Mouse (Mus musculus) erythroblast, adult 5-6 weeks (primary cell): Measurements from ENCODE around the gene Olfr1008. TPM values are rescaled to one million over a fixed set of nuclear protein-coding genes. Genes with fewer than 3 reads are reported as not detected.
"Not testable (repeated sequence)": the region's sequence is repeated elsewhere in the genome, so short reads cannot be mapped to it uniquely, and the experiment has no call there.

ENCODE experiments used
- ATAC-seq: replicated peaks from 2 replicates; pipeline ENCODE4 v1.8.0; 2016; ENCODE audit warnings: moderate number of reproducible peaks, mild to moderate bottlenecking, moderate TSS enrichment, inconsistent platforms; ENCODE audit not compliant: poor library complexity, low FRiP score, severe bottlenecking
- total RNA-seq, 2 experiments: library from RNA; stranded (forward) in 1 of 2; stranded (reverse) in 1 of 2; fragments of 150-400 nt in 1 of 2; fragments of 200-764, 138-1000 nt in 1 of 2; gene quantifications; 2 replicates each; pipeline versions ENCODE4 v1.2.3 to v1.2.4; 2015 to 2017; ENCODE audit warnings: low replicate concordance in 2 of 2

Gene Olfr1008
- total RNA-seq (2015; ENCODE audit: low replicate concordance) (not detected in 2 replicates), total RNA-seq (2017; ENCODE audit: low replicate concordance) (not detected in 2 replicates)

DNA sequence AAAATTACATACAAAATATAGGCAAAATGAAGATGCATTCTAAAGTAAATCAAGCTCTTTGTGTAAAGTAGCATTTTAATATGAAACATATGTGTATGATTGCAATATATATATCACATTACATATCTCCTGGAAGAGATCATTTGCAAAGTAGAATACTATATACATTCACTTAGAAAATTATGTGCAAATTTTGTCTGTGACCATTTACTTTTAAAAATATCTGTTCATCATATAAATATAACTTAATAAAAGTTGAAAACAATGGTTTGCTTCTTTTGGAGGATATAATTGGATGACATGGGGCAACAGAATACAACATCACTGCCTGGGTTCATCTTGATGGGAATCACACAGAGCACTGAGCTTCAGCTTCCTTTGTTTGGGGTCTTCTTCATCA lies at the start of gene Olfr1008:
Olfr1008 (plus strand) TSS at position 301 of the 400 bp plus-strand sequence.
- ATAC-seq = no peak

DNA sequence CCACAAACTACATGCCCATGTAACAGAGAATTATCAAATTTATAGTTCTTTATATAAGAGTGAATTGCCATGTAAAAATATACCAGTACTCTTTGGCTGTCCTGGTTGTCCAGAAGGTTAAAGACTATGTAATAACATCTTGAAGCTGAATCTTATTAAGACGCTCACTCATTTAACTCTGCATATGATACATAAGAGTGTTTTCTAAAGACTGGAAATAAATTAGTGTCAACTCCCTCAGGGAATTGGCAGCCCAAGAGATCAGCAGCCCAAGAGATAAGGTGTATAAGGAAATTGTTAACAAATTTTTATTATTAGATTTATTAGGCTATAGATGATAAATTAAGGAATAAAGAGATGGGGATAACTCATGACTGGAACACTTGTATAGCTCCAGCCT lies 38.6 kb upstream of the Olfr1008 start, which contains the start of gene Olfr1002:
Olfr1002 (minus strand) TSS at position 101 of the 400 bp plus-strand sequence.
- no peak for ATAC-seq

DNA sequence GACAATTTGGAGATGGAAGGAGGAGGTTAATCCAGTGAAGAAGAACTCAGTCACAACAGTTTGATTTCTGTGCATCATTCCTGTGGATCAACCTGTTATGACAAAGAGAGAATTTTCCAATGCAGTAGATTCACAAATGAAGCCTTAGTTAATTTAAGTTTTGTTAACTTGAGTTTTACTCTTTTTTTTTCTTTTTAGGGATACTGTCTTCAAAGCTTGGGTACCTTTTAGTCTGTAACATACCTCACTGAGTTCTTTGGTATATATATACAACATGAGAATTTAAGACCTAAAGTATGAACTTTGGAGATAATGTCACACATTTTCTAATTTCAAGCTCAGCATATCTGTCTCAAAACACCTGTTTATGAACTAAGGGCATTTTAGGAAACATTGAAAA lies 24.9 kb upstream of the Olfr1008 start, which contains the start of gene Olfr154:
Olfr154 (minus strand) TSS at position 101 of the 400 bp plus-strand sequence.
- ATAC-seq = not testable (repeated sequence)

DNA sequence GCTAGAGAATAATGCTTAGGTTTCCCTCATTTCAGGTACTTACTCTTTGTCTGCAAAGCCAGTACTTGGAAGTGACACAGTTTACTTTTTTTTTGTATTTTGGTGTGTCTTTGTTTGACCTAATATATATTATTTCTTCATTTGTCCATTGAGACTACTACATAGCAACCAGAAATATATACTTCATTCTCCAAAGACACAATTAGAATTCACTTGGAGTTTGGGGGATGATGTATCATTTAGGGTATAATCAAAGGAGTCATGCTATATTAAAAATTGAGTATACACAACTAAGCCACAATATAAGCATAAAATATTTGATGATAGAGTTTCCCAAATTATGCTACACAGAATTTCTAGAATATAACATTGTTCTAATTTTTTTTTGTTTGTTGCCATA lies 10.6 kb upstream of the Olfr1008 start, which contains the start of gene Olfr1006:
Olfr1006 (minus strand) TSS at position 101 of the 400 bp plus-strand sequence.
- no peak for ATAC-seq

DNA sequence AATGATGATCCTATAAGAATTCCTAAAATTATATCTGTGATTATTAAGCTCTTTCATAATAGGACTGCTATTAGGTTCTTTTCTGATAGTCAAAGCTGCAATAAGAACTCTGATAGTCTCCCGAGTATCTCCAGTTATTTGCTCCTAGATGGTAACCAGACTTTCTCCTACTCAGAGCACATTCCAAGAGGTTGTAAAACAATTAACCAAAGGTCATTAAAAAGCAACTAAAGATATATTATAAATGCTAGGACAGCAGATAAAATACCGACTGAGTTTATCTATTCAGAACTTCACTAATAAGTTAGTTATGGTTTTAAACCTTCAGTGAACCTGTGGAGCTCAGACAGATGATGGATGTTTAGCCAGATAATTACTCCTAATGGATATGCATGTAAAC lies 21.4 kb downstream of the Olfr1008 start:
- ATAC-seq = not testable (repeated sequence)

DNA sequence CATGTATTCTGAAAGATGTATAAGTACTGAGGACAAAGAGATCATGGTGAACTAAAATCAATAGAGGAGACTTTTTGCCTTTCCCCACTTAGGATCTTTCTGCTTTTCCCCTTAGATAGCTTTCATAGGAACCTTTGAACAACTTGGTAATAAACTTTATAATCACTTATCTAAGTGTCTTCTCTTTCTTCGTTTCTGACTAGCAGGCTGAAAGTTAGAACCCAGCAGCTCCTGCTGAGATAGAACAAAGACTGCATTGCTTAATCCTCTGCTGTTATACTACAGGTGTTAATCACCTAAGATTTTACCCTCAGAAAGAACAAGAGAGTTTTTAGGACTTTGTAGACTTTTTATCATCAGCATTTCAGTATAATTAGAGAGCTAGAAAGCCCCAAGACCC lies 21.9 kb downstream of the Olfr1008 start:
- ATAC-seq = no peak

DNA sequence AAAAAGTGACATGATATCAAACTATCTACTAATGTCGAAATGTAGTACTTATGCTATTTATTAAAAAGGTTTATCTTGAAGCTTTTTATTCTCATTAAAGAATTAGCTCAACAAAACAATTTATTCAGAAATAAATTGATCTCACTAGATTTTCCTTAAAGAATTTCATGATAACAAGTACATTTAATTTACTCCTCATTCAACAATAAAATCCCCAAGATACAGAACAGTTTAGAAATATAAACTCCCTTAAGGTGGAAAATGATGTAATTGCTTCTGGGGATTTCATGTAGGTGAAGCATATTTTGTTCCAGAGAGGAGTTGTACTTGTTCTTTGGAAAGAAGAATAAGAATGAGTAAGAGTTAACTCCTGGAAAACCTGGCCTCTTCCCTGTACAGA lies 25.9 kb downstream of the Olfr1008 start, which contains the start of gene Olfr1009:
Olfr1009 (plus strand) TSS at position 301 of the 400 bp plus-strand sequence.
- no peak for ATAC-seq

DNA sequence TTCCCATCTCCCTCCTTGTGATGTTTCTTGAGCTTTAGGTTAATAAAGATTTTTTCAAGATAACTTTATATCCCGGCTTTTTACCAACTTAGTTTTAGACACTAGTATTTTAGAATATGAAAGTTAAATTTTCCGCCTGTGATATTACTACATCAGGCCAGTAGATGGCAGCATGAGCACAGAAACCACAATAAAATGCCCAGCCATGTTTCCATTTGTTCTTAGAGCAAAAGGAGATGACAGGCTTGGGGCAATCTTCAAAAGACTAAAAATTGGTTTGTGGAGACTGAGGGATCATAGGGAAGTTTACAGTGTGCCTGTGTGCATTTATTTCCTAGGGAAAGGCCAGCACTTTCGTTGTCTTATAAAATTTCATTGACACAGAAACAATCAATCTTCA lies 36.6 kb downstream of the Olfr1008 start:
- no peak for ATAC-seq

Other genes starting within 250 kb of the Olfr1008 start
- not detected in 2 replicates for gene Olfr995, start 245.8 kb upstream of the Olfr1008 start, total RNA-seq (2015; ENCODE audit: low replicate concordance)
- gene Olfr995, start 245.8 kb upstream of the Olfr1008 start, total RNA-seq (2017; ENCODE audit: low replicate concordance) = 2.5 TPM in 1 of 2 replicates, not detected in the other
- not detected in 2 replicates for gene 4833423E24Rik, start 170.4 kb upstream of the Olfr1008 start, total RNA-seq (2015; ENCODE audit: low replicate concordance)
- not detected in 2 replicates for gene 4833423E24Rik, start 170.4 kb upstream of the Olfr1008 start, total RNA-seq (2017; ENCODE audit: low replicate concordance)
- gene Olfr996, start 110.2 kb upstream of the Olfr1008 start, total RNA-seq (2015; ENCODE audit: low replicate concordance) = not detected in 2 replicates
- gene Olfr996, start 110.2 kb upstream of the Olfr1008 start, total RNA-seq (2017; ENCODE audit: low replicate concordance) = not detected in 2 replicates
- gene Olfr998, start 100.5 kb upstream of the Olfr1008 start, total RNA-seq (2015; ENCODE audit: low replicate concordance) = not detected in 2 replicates
- gene Olfr998, start 100.5 kb upstream of the Olfr1008 start, total RNA-seq (2017; ENCODE audit: low replicate concordance) = not detected in 2 replicates
- not detected in 2 replicates for gene Olfr1000, start 77.5 kb upstream of the Olfr1008 start, total RNA-seq (2015; ENCODE audit: low replicate concordance)
- gene Olfr1000, start 77.5 kb upstream of the Olfr1008 start, total RNA-seq (2017; ENCODE audit: low replicate concordance) = not detected in 2 replicates
- not detected in 2 replicates for gene Olfr1002, start 38.7 kb upstream of the Olfr1008 start, total RNA-seq (2015; ENCODE audit: low replicate concordance)
- gene Olfr1002, start 38.7 kb upstream of the Olfr1008 start, total RNA-seq (2017; ENCODE audit: low replicate concordance) = not detected in 2 replicates
- not detected in 2 replicates for gene Olfr154, start 25.0 kb upstream of the Olfr1008 start, total RNA-seq (2015; ENCODE audit: low replicate concordance)
- gene Olfr154, start 25.0 kb upstream of the Olfr1008 start, total RNA-seq (2017; ENCODE audit: low replicate concordance) = not detected in 2 replicates
- not detected in 2 replicates for gene Olfr1006, start 10.7 kb upstream of the Olfr1008 start, total RNA-seq (2015; ENCODE audit: low replicate concordance)
- gene Olfr1006, start 10.7 kb upstream of the Olfr1008 start, total RNA-seq (2017; ENCODE audit: low replicate concordance) = not detected in 2 replicates
- gene Olfr1009, start 26.0 kb downstream of the Olfr1008 start, total RNA-seq (2015; ENCODE audit: low replicate concordance) = not detected in 2 replicates
- not detected in 2 replicates for gene Olfr1009, start 26.0 kb downstream of the Olfr1008 start, total RNA-seq (2017; ENCODE audit: low replicate concordance)
- not detected in 2 replicates for gene Olfr1012, start 73.3 kb downstream of the Olfr1008 start, total RNA-seq (2015; ENCODE audit: low replicate concordance)
- gene Olfr1012, start 73.3 kb downstream of the Olfr1008 start, total RNA-seq (2017; ENCODE audit: low replicate concordance) = not detected in 2 replicates
- gene Olfr1013, start 77.7 kb downstream of the Olfr1008 start, total RNA-seq (2015; ENCODE audit: low replicate concordance) = not detected in 2 replicates
- gene Olfr1013, start 77.7 kb downstream of the Olfr1008 start, total RNA-seq (2017; ENCODE audit: low replicate concordance) = not detected in 2 replicates
- gene Olfr1014, start 83.3 kb downstream of the Olfr1008 start, total RNA-seq (2015; ENCODE audit: low replicate concordance) = not detected in 2 replicates
- gene Olfr1014, start 83.3 kb downstream of the Olfr1008 start, total RNA-seq (2017; ENCODE audit: low replicate concordance) = not detected in 2 replicates
- not detected in 2 replicates for gene Olfr1015, start 92.6 kb downstream of the Olfr1008 start, total RNA-seq (2015; ENCODE audit: low replicate concordance)
- gene Olfr1015, start 92.6 kb downstream of the Olfr1008 start, total RNA-seq (2017; ENCODE audit: low replicate concordance) = 1.1 TPM in 1 of 2 replicates, not detected in the other
- not detected in 2 replicates for gene Olfr1016, start 113.1 kb downstream of the Olfr1008 start, total RNA-seq (2015; ENCODE audit: low replicate concordance)
- 1.4 TPM in 1 of 2 replicates, not detected in the other for gene Olfr1016, start 113.1 kb downstream of the Olfr1008 start, total RNA-seq (2017; ENCODE audit: low replicate concordance)
- gene Olfr1018, start 129.0 kb downstream of the Olfr1008 start, total RNA-seq (2015; ENCODE audit: low replicate concordance) = not detected in 2 replicates
- gene Olfr1018, start 129.0 kb downstream of the Olfr1008 start, total RNA-seq (2017; ENCODE audit: low replicate concordance) = not detected in 2 replicates
- gene Olfr1019, start 156.1 kb downstream of the Olfr1008 start, total RNA-seq (2015; ENCODE audit: low replicate concordance) = not detected in 2 replicates
- not detected in 2 replicates for gene Olfr1019, start 156.1 kb downstream of the Olfr1008 start, total RNA-seq (2017; ENCODE audit: low replicate concordance)
- gene Olfr1020, start 157.6 kb downstream of the Olfr1008 start, total RNA-seq (2015; ENCODE audit: low replicate concordance) = not detected in 2 replicates
- not detected in 2 replicates for gene Olfr1020, start 157.6 kb downstream of the Olfr1008 start, total RNA-seq (2017; ENCODE audit: low replicate concordance)
- gene Olfr1022, start 179.2 kb downstream of the Olfr1008 start, total RNA-seq (2015; ENCODE audit: low replicate concordance) = not detected in 2 replicates
- not detected in 2 replicates for gene Olfr1022, start 179.2 kb downstream of the Olfr1008 start, total RNA-seq (2017; ENCODE audit: low replicate concordance)
- gene Olfr1023, start 196.2 kb downstream of the Olfr1008 start, total RNA-seq (2015; ENCODE audit: low replicate concordance) = not detected in 2 replicates
- not detected in 2 replicates for gene Olfr1023, start 196.2 kb downstream of the Olfr1008 start, total RNA-seq (2017; ENCODE audit: low replicate concordance)
- not detected in 2 replicates for gene Olfr1024, start 215.6 kb downstream of the Olfr1008 start, total RNA-seq (2015; ENCODE audit: low replicate concordance)
- gene Olfr1024, start 215.6 kb downstream of the Olfr1008 start, total RNA-seq (2017; ENCODE audit: low replicate concordance) = not detected in 2 replicates
- gene Olfr1025-ps1, start 225.8 kb downstream of the Olfr1008 start, total RNA-seq (2015; ENCODE audit: low replicate concordance) = not detected in 2 replicates
- not detected in 2 replicates for gene Olfr1025-ps1, start 225.8 kb downstream of the Olfr1008 start, total RNA-seq (2017; ENCODE audit: low replicate concordance)
- gene Olfr1026, start 232.1 kb downstream of the Olfr1008 start, total RNA-seq (2015; ENCODE audit: low replicate concordance) = not detected in 2 replicates
- gene Olfr1026, start 232.1 kb downstream of the Olfr1008 start, total RNA-seq (2017; ENCODE audit: low replicate concordance) = not detected in 2 replicates